Comparison of ENCODE assay signal across 23 mouse cellular contexts in genomic region chr14:21078511-21078910, GRCm38 (mm10). TPM values are rescaled to one million over a fixed set of nuclear protein-coding genes. Genes with fewer than 3 reads are reported as not detected.
A peak's percentile ranks its signal among the peaks of the same experiment; 100 is the strongest.
DNase-seq lines count a peak whose midpoint lies in the region; ATAC-seq and TF ChIP-seq lines count a peak whose summit lies in the region.
"Had no signal": no experiment of that assay in that cellular context is flagged by ENCODE, and none has a peak within 500 bp of the region (broad histone marks: within the 10 kb centered on the region; RNA-seq: fewer than 3 reads in every experiment).

No protein-coding gene starts in this region.

- no peak for TF ChIP-seq CTCF in heart, postnatal 0 days (IDR thresholded peaks at IDR 0.05; ENCODE audit: low read depth)

- no peak overlapping the region for H3K9ac ChIP-seq in heart, postnatal 0 days (replicated peaks; ENCODE audit: low read depth, low read length)
- no peak overlapping the region for H3K9ac ChIP-seq in liver, embryonic 12.5 days
- H3K9ac ChIP-seq in hindbrain, embryonic 16.5 days (ENCODE audit: low read depth, low read length): no peak overlapping the region
- H3K9ac ChIP-seq: embryonic facial prominence, embryonic 12.5 days; forebrain, embryonic 13.5 days; neural tube, embryonic 15.5 days had no signal

- H3K4me2 ChIP-seq in heart, postnatal 0 days (ENCODE audit: low read depth, low read length): peak overlapping the region; percentile 32; the same call in 1 of the 2 replicates
- H3K4me2 ChIP-seq in liver, embryonic 12.5 days: peak overlapping the region; percentile 74
- H3K4me2 ChIP-seq in hindbrain, embryonic 16.5 days (ENCODE audit: low read length): no peak overlapping the region
- H3K4me2 ChIP-seq: embryonic facial prominence, embryonic 12.5 days; forebrain, embryonic 13.5 days; neural tube, embryonic 15.5 days had no signal

- H3K27me3 ChIP-seq in heart, embryonic 10.5 days (ENCODE audit: insufficient read depth, poor library complexity, severe bottlenecking): no peaks in the 10 kb centered on the region
- H3K27me3 ChIP-seq in heart, postnatal 0 days (ENCODE audit: control insufficient read depth, insufficient read depth, low read length): no peaks in the 10 kb centered on the region
- H3K27me3 ChIP-seq in liver, embryonic 12.5 days (replicated peaks): no peaks in the 10 kb centered on the region
- H3K27me3 ChIP-seq in hindbrain, embryonic 16.5 days (replicated peaks; ENCODE audit: control insufficient read depth, insufficient read depth, low read length): no peaks in the 10 kb centered on the region
- H3K27me3 ChIP-seq: embryonic facial prominence, embryonic 12.5 days; forebrain, embryonic 13.5 days; megakaryocyte, embryonic 14.5 days; neural tube, embryonic 15.5 days had no signal

- H3K4me3 ChIP-seq in heart, embryonic 10.5 days: peak overlapping the region; percentile 19; the same call in 1 of the 2 replicates
- no peak overlapping the region for H3K4me3 ChIP-seq in heart, postnatal 0 days (ENCODE audit: low read depth, low read length)
- no peak overlapping the region for H3K4me3 ChIP-seq in liver, embryonic 12.5 days
- no peak overlapping the region for H3K4me3 ChIP-seq in hindbrain, embryonic 16.5 days (ENCODE audit: low read length)
- H3K4me3 ChIP-seq: embryonic facial prominence, embryonic 12.5 days; forebrain, embryonic 13.5 days; hindbrain, embryonic 10.5 days; limb, embryonic 10.5 days; myocyte; neural tube, embryonic 15.5 days had no signal

- no peaks in the 10 kb centered on the region for H3K36me3 ChIP-seq in heart, embryonic 10.5 days
- H3K36me3 ChIP-seq in heart, postnatal 0 days (replicated peaks; ENCODE audit: control insufficient read depth, insufficient read depth, low read length): no peaks in the 10 kb centered on the region
- H3K36me3 ChIP-seq in liver, embryonic 12.5 days: no peaks in the 10 kb centered on the region
- no peaks in the 10 kb centered on the region for H3K36me3 ChIP-seq in hindbrain, embryonic 16.5 days (ENCODE audit: control insufficient read depth, insufficient read depth, low read length)
- H3K36me3 ChIP-seq: embryonic facial prominence, embryonic 12.5 days; hindbrain, embryonic 10.5 days; limb, embryonic 10.5 days; neural tube, embryonic 15.5 days had no signal

- intact Hi-C loops in heart, postnatal 10 days (cut with DNase I): no loop called here

- peaks cover 76% of the 10 kb centered on the region for H3K4me1 ChIP-seq in heart, embryonic 10.5 days
- H3K4me1 ChIP-seq in heart, postnatal 0 days (ENCODE audit: control insufficient read depth, insufficient read depth): peaks cover 41% of the 10 kb centered on the region
- H3K4me1 ChIP-seq in liver, embryonic 12.5 days: peaks cover 76% of the 10 kb centered on the region
- H3K4me1 ChIP-seq in hindbrain, embryonic 16.5 days (ENCODE audit: control insufficient read depth, insufficient read depth, low read depth, low read length): peaks cover 9% of the 10 kb centered on the region

- no peak for ATAC-seq in heart, postnatal 0 days (ENCODE audit: insufficient read depth, low read depth)
- no peak for ATAC-seq in liver, embryonic 12.5 days
- ATAC-seq in hindbrain, embryonic 16.5 days: no peak
- ATAC-seq: forebrain, embryonic 13.5 days had no signal

- H3K27ac ChIP-seq in heart, embryonic 10.5 days: peak overlapping the region; percentile 52; the same call in 1 of the 2 replicates
- H3K27ac ChIP-seq in heart, postnatal 0 days (ENCODE audit: low read depth): peak overlapping the region; percentile 48
- H3K27ac ChIP-seq in liver, embryonic 12.5 days: peak overlapping the region; percentile 49; the same call in 1 of the 2 replicates
- H3K27ac ChIP-seq in hindbrain, embryonic 16.5 days (ENCODE audit: low read depth, low read length): no peak overlapping the region
- H3K27ac ChIP-seq: embryonic facial prominence, embryonic 12.5 days; forebrain, embryonic 13.5 days; hindbrain, embryonic 10.5 days; limb, embryonic 10.5 days; neural tube, embryonic 15.5 days had no signal

- no peak for TF ChIP-seq EP300 in heart, postnatal 0 days (IDR thresholded peaks at IDR 0.05; ENCODE audit: low read depth)

- H3K9me3 ChIP-seq in heart, embryonic 10.5 days: no peaks in the 10 kb centered on the region
- no peaks in the 10 kb centered on the region for H3K9me3 ChIP-seq in heart, postnatal 0 days (replicated peaks; ENCODE audit: control insufficient read depth, low read length)
- no peaks in the 10 kb centered on the region for H3K9me3 ChIP-seq in liver, embryonic 12.5 days (replicated peaks)
- H3K9me3 ChIP-seq in hindbrain, embryonic 16.5 days (ENCODE audit: control insufficient read depth, low read length): no peaks in the 10 kb centered on the region
- H3K9me3 ChIP-seq: embryonic facial prominence, embryonic 12.5 days; forebrain, embryonic 13.5 days; hindbrain, embryonic 10.5 days; limb, embryonic 10.5 days; megakaryocyte, embryonic 14.5 days; neural tube, embryonic 15.5 days had no signal

- DNase-seq in heart, embryonic 10.5 days (ENCODE audit: low spot score): no peak
- DNase-seq in heart, adult 8-10 months (ENCODE audit: low spot score): no peak
- DNase-seq in heart, postnatal 0 days (ENCODE audit: low spot score): no peak
- no peak for DNase-seq in heart, postnatal 10 days
- DNase-seq in thymus, postnatal 36 days: no peak
- no peak for DNase-seq in frontal cortex, adult 2 months (ENCODE audit: extremely low spot score in 1 of 2, low spot score in 1 of 2)
- DNase-seq: adrenal gland, postnatal 10 days; cerebellum, postnatal 10 days; gastrocnemius, postnatal 14 days; kidney, adult 2 months; kidney, postnatal 10 days; lung, adult 2 months; midbrain, embryonic 14.5 days; thymus, postnatal 25 days had no signal

RNA-seq across cellular contexts. Expression of gene Adk, which starts 26.1 kb away (rescaled TPM):
- 275 and 312 TPM in 2 replicates for polyA plus RNA-seq in heart, embryonic 10.5 days (2016; fragmentation: Nextera tagmentation; extraction: Ambion mirVana)
- 100 to 1,000 TPM; 233 to 260 (median 250) TPM for total RNA-seq in heart, adult 8-10 months (2022)
- total RNA-seq in heart, postnatal 0 days (2014; rRNA removed; ENCODE audit: low replicate concordance): 126 and 133 TPM in 2 replicates
- polyA plus RNA-seq in heart, postnatal 0 days (2015; fragmentation: Nextera tagmentation; extraction: Ambion mirVana): 246 and 255 TPM in 2 replicates
- 100 to 1,000 TPM; 157 to 165 TPM for total RNA-seq in heart, postnatal 10 days (2021)
- 195 and 206 TPM in 2 replicates for polyA plus RNA-seq in liver, embryonic 12.5 days (2016; fragmentation: Nextera tagmentation; extraction: Ambion mirVana)
- polyA plus RNA-seq in frontal cortex, adult 2 months (2012; rRNA removed): 80.6 and 84.0 TPM in 2 replicates
- 41.4 and 45.9 TPM in 2 replicates for polyA plus RNA-seq in hindbrain, embryonic 16.5 days (2015; fragmentation: Nextera tagmentation; extraction: Ambion mirVana)

RNA-seq across cellular contexts. Expression of gene Ap3m1, which starts 26.2 kb away (rescaled TPM):
- polyA plus RNA-seq in heart, embryonic 10.5 days (2016; fragmentation: Nextera tagmentation; extraction: Ambion mirVana): 82.2 and 89.2 TPM in 2 replicates
- 10 to 100 TPM; 50.5 to 59.8 (median 57.0) TPM for total RNA-seq in heart, adult 8-10 months (2022)
- total RNA-seq in heart, postnatal 0 days (2014; rRNA removed; ENCODE audit: low replicate concordance): 63.7 and 65.4 TPM in 2 replicates
- polyA plus RNA-seq in heart, postnatal 0 days (2015; fragmentation: Nextera tagmentation; extraction: Ambion mirVana): 43.6 and 44.7 TPM in 2 replicates
- 10 to 100 TPM; 60.3 to 82.0 TPM for total RNA-seq in heart, postnatal 10 days (2021)
- polyA plus RNA-seq in liver, embryonic 12.5 days (2016; fragmentation: Nextera tagmentation; extraction: Ambion mirVana): 42.9 and 43.4 TPM in 2 replicates
- 54.2 and 57.1 TPM in 2 replicates for polyA plus RNA-seq in frontal cortex, adult 2 months (2012; rRNA removed)
- 76.1 and 76.4 TPM in 2 replicates for polyA plus RNA-seq in hindbrain, embryonic 16.5 days (2015; fragmentation: Nextera tagmentation; extraction: Ambion mirVana)
